Mouse (Mus musculus): Measurements from ENCODE around the gene Acad8.
A peak's percentile ranks its signal among the peaks of the same experiment; 100 is the strongest.

The Acad8 gene

DNA sequence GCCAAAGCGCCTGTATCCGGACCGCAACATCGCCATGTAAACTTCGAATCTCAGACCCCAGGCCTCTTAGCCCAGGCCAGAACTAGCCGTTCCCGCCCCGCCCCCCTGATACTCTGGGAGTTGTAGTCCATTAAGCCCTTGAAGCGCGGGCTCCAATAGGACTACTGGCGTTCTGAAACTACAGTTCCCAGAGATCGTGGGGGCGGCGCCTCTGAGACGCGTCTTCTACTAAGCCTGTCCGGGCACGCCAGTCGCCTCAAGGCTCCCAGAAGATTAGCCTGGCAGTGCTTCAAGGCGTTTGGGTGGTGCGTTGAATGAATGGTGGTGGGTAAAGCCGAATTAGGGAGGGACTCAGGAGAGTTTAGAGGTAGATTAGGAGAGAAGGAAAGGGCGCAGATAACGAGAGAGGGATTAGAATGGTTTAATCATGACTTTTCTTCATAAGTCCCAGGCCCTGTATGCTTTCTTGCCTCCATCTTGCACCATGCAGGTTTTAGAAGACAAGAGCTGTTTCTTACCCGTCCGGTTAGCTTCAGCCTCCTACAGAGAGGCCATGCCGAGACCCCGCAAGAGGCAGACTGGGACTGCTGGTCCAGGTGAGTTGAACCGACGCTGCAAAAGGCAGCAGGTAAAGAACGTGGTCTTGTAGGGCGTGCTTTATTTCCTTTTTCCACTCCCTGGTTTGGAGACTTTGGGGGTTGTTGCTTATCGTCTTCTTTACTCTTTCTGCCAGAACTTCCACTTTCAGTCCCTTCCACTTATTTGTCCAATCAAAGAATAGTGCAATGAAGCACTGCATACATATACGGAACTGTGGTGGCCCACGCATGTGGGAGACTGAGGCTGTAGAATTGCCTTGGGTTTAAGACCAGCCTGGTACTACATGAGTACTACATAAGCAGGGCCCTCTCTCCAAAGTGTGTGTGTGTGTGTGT, at the start of gene Acad8, which contains the start of gene Thyn1:
TSS of gene Acad8 (minus strand) at position 106 of the 935 bp plus-strand sequence.
TSS of gene Thyn1 (plus strand) at position 250 of the 935 bp plus-strand sequence.
- peak; percentile 96 for DNase-seq

DNA sequence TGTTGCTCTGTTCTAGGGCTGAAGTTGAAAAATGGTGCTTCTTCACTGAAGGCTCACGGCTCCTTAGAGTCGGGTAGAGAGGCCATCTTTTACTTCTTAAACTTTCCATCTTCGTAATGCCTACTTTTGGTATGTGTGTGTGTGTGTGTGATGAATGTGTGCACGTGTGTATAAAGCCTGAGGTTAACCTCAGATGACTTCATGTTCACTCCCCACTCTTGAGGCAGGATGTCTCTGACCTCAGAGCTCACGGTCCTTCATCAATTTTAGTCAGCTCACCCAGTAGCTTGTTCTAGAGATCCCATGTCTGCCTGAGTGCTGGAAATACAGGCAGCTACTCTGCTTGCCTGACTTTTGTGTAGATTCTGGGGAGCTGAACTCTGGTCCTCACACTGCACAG, 44.5 kb upstream of the Acad8 start:
- DNase-seq, result no peak

DNA sequence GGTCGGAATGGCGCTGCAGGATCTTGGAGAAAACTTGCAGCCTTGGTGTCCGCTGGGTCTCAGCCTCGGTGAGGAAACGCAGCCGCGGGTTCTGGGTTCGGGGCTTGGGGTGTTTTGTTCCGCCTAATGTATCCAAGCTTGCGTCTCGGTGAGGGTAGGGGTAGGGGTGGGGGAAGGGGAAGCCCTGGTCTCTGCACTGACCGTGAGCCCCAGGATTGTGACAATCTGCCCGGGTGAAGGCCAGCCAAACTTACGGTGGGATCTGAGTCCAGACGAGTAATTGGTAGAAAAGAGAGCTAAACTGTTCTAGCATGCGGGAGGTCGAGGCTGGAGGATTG, 31.4 kb upstream of the Acad8 start:
- DNase-seq, result no peak

GRCm38 (mm10) chr9:27029828-27030762, 30.7 kb upstream of the Acad8 start, which contains the start of the genes Vps26b and Ncapd3:
TSS of gene Vps26b (minus strand) at chr9:27030065.
TSS of gene Ncapd3 (plus strand) at chr9:27030175.
- peak; percentile 97 for DNase-seq

GRCm38 (mm10) chr9:27029022-27029827, 29.9 kb upstream of the Acad8 start:
- peak; percentile 39 for DNase-seq

DNA sequence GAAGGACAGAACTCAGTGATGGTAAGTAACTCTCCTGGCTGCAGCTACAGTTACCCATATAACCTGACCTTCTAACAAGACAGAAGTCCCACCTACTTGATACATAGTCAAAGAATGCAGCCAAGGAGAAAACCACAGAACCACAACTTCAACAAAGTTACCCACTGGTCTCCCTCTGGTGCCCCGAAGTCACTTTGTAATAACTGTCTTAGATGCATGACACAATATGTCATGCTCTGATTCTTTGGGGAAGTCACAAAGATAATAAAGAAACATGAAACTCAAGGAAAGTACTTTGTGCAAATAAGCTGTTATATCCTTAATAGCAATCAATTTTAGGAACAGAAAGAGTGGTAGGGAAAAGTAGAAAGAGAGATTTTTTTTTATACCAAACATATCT, 27.3 kb upstream of the Acad8 start:
- DNase-seq, result no peak

- no peak for DNase-seq
These were observed 24.3 kb upstream of the Acad8 start for GRCm38 (mm10) chr9:27023681-27024080.

DNA sequence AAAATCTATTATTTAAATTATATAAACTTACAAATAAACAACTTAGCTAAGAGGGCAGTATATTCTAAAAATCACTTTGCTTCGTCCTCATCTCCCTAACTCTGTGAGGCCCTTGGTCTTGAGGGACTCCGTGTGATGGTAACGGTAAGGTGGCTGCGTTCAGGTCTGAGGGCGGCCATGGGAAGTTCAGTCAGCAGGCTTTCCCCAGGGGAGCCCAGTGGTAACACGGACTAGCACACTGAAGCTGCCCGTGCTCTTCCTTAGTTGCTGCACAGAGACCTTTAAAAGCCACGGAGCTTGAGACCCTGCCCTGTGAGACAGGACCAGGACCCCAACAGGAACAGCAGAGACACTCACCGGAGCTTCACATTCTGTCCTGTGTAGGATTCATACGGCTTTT, 19.6 kb upstream of the Acad8 start:
- DNase-seq, result no peak

- no peak for DNase-seq
These were observed 12.2 kb upstream of the Acad8 start for GRCm38 (mm10) chr9:27011572-27011971.

DNA sequence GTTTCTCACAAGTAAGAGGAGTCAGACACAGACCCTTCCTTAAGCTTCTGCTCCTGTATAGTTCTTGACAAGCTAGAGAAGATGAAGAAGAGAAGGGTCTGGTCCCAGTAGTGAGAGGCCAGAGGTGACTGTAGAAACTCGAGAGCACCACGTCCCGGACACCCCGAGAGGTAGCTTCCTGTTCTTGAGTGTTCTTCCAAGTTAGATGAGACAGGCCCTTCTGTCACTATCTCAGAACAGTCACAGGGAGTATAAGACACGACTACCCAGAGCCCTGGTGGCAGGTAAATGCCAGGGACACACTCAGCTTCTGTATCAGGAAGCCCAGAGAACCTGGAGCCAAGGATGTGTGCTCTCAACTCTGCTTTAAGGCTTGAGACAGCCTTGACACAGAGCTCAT, 9.9 kb upstream of the Acad8 start:
- no peak for DNase-seq

GRCm38 (mm10) chr9:27006866-27007265, 7.5 kb upstream of the Acad8 start:
- no peak for DNase-seq

DNA sequence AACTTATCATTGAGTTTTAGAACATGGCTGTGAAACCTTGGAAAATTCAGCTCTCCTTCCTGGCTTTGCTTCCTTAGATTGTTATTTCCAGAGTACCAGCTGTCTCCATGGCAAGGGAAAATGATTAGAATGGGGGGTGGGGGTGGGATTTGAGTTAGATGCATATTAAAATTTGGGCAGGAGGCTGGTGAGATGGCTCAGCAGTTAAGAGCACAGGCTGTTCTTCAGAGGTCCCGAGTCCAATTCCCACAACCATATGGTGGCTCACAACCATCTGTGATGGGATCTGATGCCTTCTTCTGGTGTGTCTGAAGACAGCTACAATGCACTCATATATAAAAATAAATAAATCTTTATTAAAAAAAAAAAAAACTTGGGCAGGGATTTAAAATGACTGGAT, 6.6 kb upstream of the Acad8 start:
- DNase-seq, result no peak

- no peak for DNase-seq
These were observed 5.9 kb upstream of the Acad8 start for GRCm38 (mm10) chr9:27005231-27005630.

GRCm38 (mm10) chr9:26998669-26999460, 501 bp downstream of the Acad8 start:
- no peak for DNase-seq

- no peak for DNase-seq
These were observed 1.9 kb downstream of the Acad8 start for GRCm38 (mm10) chr9:26997501-26997900.

- no peak for DNase-seq
These were observed 2.3 kb downstream of the Acad8 start for GRCm38 (mm10) chr9:26997062-26997461.

DNA sequence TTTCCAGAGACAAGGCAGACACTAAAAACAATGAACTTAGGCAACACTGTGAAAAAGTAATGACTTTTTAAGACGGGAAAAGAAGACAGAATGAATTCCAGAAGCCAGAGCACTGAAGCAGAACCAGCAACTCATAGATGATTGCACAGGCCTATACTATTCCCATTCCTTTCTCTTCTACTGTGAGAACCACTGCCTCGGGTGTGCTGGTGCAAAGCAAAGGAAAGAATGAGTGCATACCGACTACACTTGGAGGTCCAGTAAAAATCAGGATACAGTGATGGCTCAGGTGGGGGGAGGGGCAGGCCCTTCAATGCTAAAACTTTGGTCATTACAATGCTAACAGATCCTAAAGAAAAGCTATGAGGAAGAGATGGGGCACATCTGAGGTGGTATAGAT, 5.5 kb downstream of the Acad8 start:
- no peak for DNase-seq

GRCm38 (mm10) chr9:26993118-26993517, 6.2 kb downstream of the Acad8 start:
- DNase-seq, result no peak

GRCm38 (mm10) chr9:26990181-26990580, 9.2 kb downstream of the Acad8 start:
- DNase-seq, result no peak

GRCm38 (mm10) chr9:26985668-26986277, 13.6 kb downstream of the Acad8 start:
- no peak for DNase-seq

DNA sequence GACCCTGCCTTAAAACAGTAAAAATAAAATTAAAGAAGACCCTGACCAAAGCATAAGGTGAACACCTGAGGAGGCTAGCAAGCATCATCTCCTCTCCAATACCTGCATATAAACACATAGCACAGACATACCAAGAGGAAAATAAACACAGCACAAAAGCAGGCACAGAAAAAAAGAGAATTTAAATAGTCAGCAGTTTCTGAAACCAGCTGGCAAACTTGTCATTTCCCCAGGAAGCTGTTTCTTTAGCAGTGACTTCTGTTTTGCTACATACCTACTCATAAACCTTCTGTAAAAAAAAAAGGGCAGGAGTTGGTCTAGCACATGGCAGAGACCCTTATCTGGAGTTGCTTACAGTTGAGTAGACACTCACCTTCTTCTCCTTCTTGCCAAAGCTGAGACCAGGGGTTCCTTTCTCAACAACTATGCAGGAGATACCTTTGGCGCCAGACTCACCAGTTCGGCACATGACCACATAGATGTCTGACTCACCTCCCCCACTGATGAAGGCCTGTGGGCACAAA, 14.2 kb downstream of the Acad8 start:
- no peak for DNase-seq

Measured in kidney, adult 11 months (tissue).